Mouse (Mus musculus) ES-E14 (cell line): Measurements from ENCODE around the gene Rfc2.

ENCODE experiments used
- CHD2 ChIP-seq: IDR thresholded peaks from 2 replicates; pipeline ENCODE4 v1.6.1; 2014; ENCODE audit warnings: mild to moderate bottlenecking, low read depth, low read length, inconsistent platforms
- HCFC1 ChIP-seq: IDR thresholded peaks from 2 replicates; pipeline ENCODE4 v1.6.1; 2012; ENCODE audit warnings: low read length, inconsistent platforms, borderline replicate concordance; ENCODE audit not compliant: insufficient read depth
- MAFK ChIP-seq: IDR thresholded peaks from 2 replicates; pipeline ENCODE4 v1.6.1; 2014; ENCODE audit warnings: mild to moderate bottlenecking, low read depth, low read length, inconsistent platforms; ENCODE audit not compliant: insufficient read depth
- ZNF384 ChIP-seq: IDR thresholded peaks from 2 replicates; pipeline ENCODE4 v1.6.1; 2012; ENCODE audit warnings: low read depth, low read length, inconsistent platforms

DNA sequence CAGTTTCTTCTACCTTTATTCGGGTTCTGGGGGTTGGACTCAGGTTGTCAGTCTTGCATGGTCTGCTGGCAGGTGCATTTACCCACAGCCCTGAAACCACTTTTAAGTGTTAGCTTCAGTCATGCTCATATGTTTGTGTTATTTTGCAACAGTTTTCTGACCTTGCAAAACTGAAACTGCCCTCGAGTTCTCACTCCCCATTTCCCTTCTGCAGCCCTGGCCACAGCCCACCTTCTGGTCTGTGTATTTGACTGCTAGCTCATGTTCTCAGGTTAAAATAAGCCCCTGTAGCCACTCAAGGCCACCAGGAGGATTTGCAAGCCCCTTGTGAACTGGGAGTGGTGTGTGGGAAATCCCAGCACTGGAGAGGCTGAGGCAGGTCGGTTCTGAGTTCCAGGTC lies 8.7 kb downstream of the Rfc2 start:
- TF ChIP-seq CHD2 (no peak), ZNF384 (no peak), HCFC1 (no peak), MAFK (no peak)
